Mouse (Mus musculus) myocyte (in vitro differentiated cells): ENCODE results near the gene Enc1. TPM values are rescaled to one million over a fixed set of nuclear protein-coding genes. Genes with fewer than 3 reads are reported as not detected.

Source experiments
- H3K27me3 ChIP-seq: one replicate; pipeline ENCODE4 v1.6.1; 2011; ENCODE audit not compliant: control insufficient read depth, insufficient read depth, insufficient read length
- H3K36me3 ChIP-seq: one replicate; pipeline ENCODE4 v1.6.1; 2011; ENCODE audit not compliant: control insufficient read depth, insufficient read depth
- H3K4me2 ChIP-seq: one replicate; pipeline ENCODE4 v1.6.1; 2011; ENCODE audit warnings: low read depth, control low read depth
- H3K4me3 ChIP-seq: one replicate; pipeline ENCODE4 v1.5.1; 2011; ENCODE audit warnings: mild to moderate bottlenecking, control low read depth, moderate library complexity
- H3K79me2 ChIP-seq: one replicate; pipeline ENCODE4 v1.6.1; 2011; ENCODE audit not compliant: control insufficient read depth, insufficient read depth
- H3ac ChIP-seq: one replicate; pipeline ENCODE4 v1.6.1; 2011; ENCODE audit not compliant: control insufficient read depth, insufficient read length
- CEBPB ChIP-seq: IDR thresholded peaks from 2 replicates; pipeline ENCODE4 v1.6.1; 2011; ENCODE audit warnings: mild to moderate bottlenecking, moderate library complexity; ENCODE audit not compliant: poor library complexity, insufficient read depth, severe bottlenecking
- E2F4 ChIP-seq: IDR thresholded peaks from one replicate; pipeline ENCODE4 v1.6.1; 2011; ENCODE audit warnings: mild to moderate bottlenecking, control low read depth, moderate library complexity; ENCODE audit not compliant: insufficient read depth
- MAX ChIP-seq: IDR thresholded peaks from one replicate; pipeline ENCODE4 v1.6.1; 2011; ENCODE audit warnings: low read depth, mild to moderate bottlenecking, control low read depth
- MYOD1 ChIP-seq, 3 experiments: IDR thresholded peaks; one replicate each; pipeline ENCODE4 v1.6.1; 2011; ENCODE audit warnings: control low read depth in 2 of 3, low read depth in 2 of 3, mild to moderate bottlenecking in 2 of 3, moderate library complexity in 1 of 3; ENCODE audit not compliant: insufficient read length in 2 of 3, control insufficient read depth in 1 of 3
- MYOG ChIP-seq, 3 experiments: IDR thresholded peaks; one replicate each; pipeline ENCODE4 v1.6.1; 2011; ENCODE audit warnings: control low read depth in 2 of 3, low read depth in 2 of 3, mild to moderate bottlenecking in 2 of 3; ENCODE audit not compliant: insufficient read length in 2 of 3, control insufficient read depth in 1 of 3, insufficient read depth in 1 of 3
- POLR2A ChIP-seq: IDR thresholded peaks from one replicate; pipeline ENCODE4 v1.6.1; 2011; ENCODE audit warnings: low read depth, mild to moderate bottlenecking, control low read depth, moderate library complexity; ENCODE audit not compliant: insufficient read length
- POLR2AphosphoS2 ChIP-seq: IDR thresholded peaks from one replicate; pipeline ENCODE4 v1.6.1; 2011; ENCODE audit warnings: low read depth, control low read depth; ENCODE audit not compliant: insufficient read length
- REST ChIP-seq: IDR thresholded peaks from one replicate; pipeline ENCODE4 v1.6.1; 2011; ENCODE audit warnings: mild to moderate bottlenecking, control low read depth, moderate library complexity; ENCODE audit not compliant: insufficient read depth, insufficient read length
- SRF ChIP-seq: IDR thresholded peaks from one replicate; pipeline ENCODE4 v1.6.1; 2011; ENCODE audit warnings: low read depth; ENCODE audit not compliant: control insufficient read depth, insufficient read length
- TCF12 ChIP-seq: IDR thresholded peaks from one replicate; pipeline ENCODE4 v1.6.1; 2011; ENCODE audit warnings: mild to moderate bottlenecking, control low read depth; ENCODE audit not compliant: poor library complexity, insufficient read depth, severe bottlenecking
- TCF3 ChIP-seq: IDR thresholded peaks from one replicate; pipeline ENCODE4 v1.6.1; 2011; ENCODE audit warnings: low read depth, control low read depth; ENCODE audit not compliant: insufficient read length
- USF1 ChIP-seq: IDR thresholded peaks from one replicate; pipeline ENCODE4 v1.6.1; 2011; ENCODE audit warnings: low read depth, mild to moderate bottlenecking, control low read depth, moderate library complexity
- polyA plus RNA-seq: library from polyadenylated mRNA; unstranded; fragments of >200 nt; fragmentation: generic; extraction: Trizol; gene quantifications from one replicate; pipeline ENCODE4 v1.2.1, GENCODE M21; 2012; ENCODE audit warnings: missing spikeins

Gene Enc1
- polyA plus RNA-seq, 1 experiment: 21.1 TPM

DNA sequence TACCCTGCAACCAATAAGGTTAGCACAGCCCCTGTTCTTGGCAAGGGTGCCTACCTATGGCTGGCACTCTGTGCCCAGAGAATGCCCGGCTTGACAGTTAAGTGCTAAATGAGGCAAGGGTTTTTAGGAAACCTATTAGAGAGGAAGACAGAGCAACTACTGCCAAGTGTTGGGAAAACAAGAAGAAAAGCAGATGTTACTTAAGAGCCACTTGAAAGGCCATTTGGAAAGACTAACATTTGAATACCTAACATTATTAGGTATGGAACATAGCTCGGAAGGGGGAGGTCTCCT is 44.0 kb upstream of the Enc1 start:
- no peaks in the 10 kb centered on the region for H3K36me3 ChIP-seq
- peak overlapping the region; percentile 30 for H3K4me3 ChIP-seq
- H3K4me2 ChIP-seq: peak overlapping the region; percentile 81
- H3K27me3 ChIP-seq: no peaks in the 10 kb centered on the region
- H3K79me2 ChIP-seq: no peaks in the 10 kb centered on the region
- TF ChIP-seq MYOG (IDR thresholded peaks at IDR 0.05; ENCODE audit: control insufficient read depth in 1 of 3, insufficient read depth in 1 of 3, insufficient read length in 2 of 3, low read depth in 2 of 3) (no peak), SRF (no peak), TCF12 (no peak), POLR2AphosphoS2 (no peak), E2F4 (no peak), MAX (no peak)
- no peak overlapping the region for H3ac ChIP-seq

DNA sequence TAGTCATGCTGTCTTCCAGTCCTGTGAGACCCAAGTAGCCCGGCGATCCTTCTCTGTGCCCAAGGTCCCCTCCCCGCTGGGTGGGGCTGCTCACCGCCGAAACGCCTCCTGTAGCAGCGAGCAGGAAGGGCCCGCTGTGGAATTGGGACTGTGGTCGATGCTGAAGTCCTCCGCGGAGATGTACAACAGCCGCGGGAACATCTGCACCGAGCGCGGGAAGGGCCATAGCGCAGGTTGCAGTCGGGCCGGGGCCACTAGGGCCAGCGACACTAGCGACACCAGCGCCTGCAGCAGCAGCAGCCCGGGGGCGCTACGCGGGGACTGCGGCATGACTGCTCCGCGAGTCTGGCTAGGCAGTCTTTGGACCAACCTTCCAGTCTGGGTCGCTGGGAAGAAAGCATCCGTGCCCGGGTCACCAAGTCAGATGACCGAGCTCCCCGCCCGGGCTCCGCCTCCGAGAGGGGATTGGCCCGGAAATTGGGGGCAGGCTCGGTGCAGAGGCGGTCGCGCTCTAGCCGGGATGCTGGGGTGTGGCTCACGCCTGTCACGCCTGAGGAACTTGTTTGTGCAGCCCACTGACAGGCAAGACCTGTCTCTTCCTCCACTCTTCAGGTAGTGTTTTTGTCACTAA is 42.9 kb upstream of the Enc1 start, which contains the start of gene Hexb:
TSS of gene Hexb (minus strand) at position 426 of the 631 bp plus-strand sequence.
- Histone ChIP-seq H3K79me2 (no peaks in the 10 kb centered on the region), H3K36me3 (no peaks in the 10 kb centered on the region), H3K27me3 (no peaks in the 10 kb centered on the region), H3ac (peak within 1 kb of the TSS; percentile 21), H3K4me3 (peak within 1 kb of the TSS; percentile 30), H3K4me2 (peak within 1 kb of the TSS; percentile 81)
- TF ChIP-seq POLR2A (peak; percentile 96), MYOD1 (IDR thresholded peaks at IDR 0.05; ENCODE audit: control insufficient read depth in 1 of 3, insufficient read length in 2 of 3, low read depth in 2 of 3) (peak in 1 of 3 experiments; percentile 18), CEBPB (no peak), USF1 (peak; percentile 30), TCF12 (no peak), E2F4 (no peak), REST (no peak), POLR2AphosphoS2 (peak; percentile 90)

DNA sequence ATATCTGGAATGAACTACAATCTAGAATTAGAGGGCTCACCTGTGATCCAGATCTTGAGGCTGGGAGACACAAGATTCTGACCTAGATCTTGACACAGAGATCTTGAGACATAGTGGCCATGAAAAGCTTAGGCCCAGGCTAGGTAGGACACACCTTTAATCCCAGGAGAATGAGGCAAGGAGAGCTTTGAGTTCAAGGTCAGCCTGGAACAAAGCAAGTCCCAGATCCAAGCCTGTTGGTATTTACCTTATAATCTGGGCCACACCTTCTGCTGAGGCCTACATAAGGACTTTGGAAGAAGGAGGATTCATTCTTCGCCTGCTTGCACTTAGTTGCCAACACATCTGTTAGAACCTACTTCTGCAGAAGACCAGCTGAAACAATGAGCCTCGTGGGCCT is 41.8 kb upstream of the Enc1 start:
- H3K4me3 ChIP-seq: no peak overlapping the region
- peak overlapping the region; percentile 81 for H3K4me2 ChIP-seq
- H3K27me3 ChIP-seq: no peaks in the 10 kb centered on the region
- H3ac ChIP-seq: no peak overlapping the region
- no peaks in the 10 kb centered on the region for H3K36me3 ChIP-seq
- TF ChIP-seq USF1 (no peak), REST (no peak), SRF (no peak), MYOG (IDR thresholded peaks at IDR 0.05; ENCODE audit: control insufficient read depth in 1 of 3, insufficient read depth in 1 of 3, insufficient read length in 2 of 3, low read depth in 2 of 3) (no peak), TCF3 (no peak), TCF12 (no peak), POLR2A (no peak), E2F4 (no peak), CEBPB (no peak), MYOD1 (IDR thresholded peaks at IDR 0.05; ENCODE audit: control insufficient read depth in 1 of 3, insufficient read length in 2 of 3, low read depth in 2 of 3) (no peak), POLR2AphosphoS2 (no peak), MAX (no peak)
- H3K79me2 ChIP-seq: no peaks in the 10 kb centered on the region

DNA sequence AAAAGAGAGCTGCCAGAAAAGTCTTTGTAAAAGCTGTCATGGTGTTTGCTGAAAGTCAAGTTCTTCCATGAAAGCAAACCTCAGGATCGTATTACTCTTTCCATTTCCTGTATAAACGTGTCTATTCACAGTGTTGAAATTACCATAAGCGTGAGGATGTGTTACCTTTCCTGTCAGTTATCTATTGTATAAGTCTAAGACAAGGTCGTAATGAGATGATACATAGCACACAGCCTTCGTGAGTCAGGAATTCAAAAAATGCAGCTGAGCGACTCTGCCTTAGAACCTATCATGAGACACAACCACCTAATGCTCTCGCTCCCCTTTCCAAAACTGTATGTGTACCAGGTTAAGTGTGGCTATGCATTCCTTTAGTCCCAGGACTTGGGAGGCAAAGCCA is 39.8 kb upstream of the Enc1 start:
- H3K4me2 ChIP-seq: no peak overlapping the region
- no peaks in the 10 kb centered on the region for H3K79me2 ChIP-seq
- no peak overlapping the region for H3ac ChIP-seq
- no peak for TF ChIP-seq E2F4
- no peak for TF ChIP-seq USF1
- no peak for TF ChIP-seq MYOD1 (IDR thresholded peaks at IDR 0.05; ENCODE audit: control insufficient read depth in 1 of 3, insufficient read length in 2 of 3, low read depth in 2 of 3)
- H3K4me3 ChIP-seq: no peak overlapping the region
- H3K27me3 ChIP-seq: no peaks in the 10 kb centered on the region
- H3K36me3 ChIP-seq: no peaks in the 10 kb centered on the region

GRCm38 (mm10) chr13:97201896-97202295 is 39.0 kb upstream of the Enc1 start:
- Histone ChIP-seq H3ac (no peak overlapping the region), H3K27me3 (no peaks in the 10 kb centered on the region), H3K4me2 (no peak overlapping the region), H3K4me3 (no peak overlapping the region), H3K36me3 (no peaks in the 10 kb centered on the region), H3K79me2 (no peaks in the 10 kb centered on the region)
- TF ChIP-seq USF1 (no peak), SRF (no peak), CEBPB (no peak), POLR2AphosphoS2 (no peak), REST (no peak), E2F4 (no peak), MYOG (IDR thresholded peaks at IDR 0.05; ENCODE audit: control insufficient read depth in 1 of 3, insufficient read depth in 1 of 3, insufficient read length in 2 of 3, low read depth in 2 of 3) (no peak), MYOD1 (IDR thresholded peaks at IDR 0.05; ENCODE audit: control insufficient read depth in 1 of 3, insufficient read length in 2 of 3, low read depth in 2 of 3) (no peak), TCF12 (no peak), POLR2A (no peak), TCF3 (no peak)
